Mouse (Mus musculus) brain, embryonic 14.5 days (tissue): ENCODE measurements at regions not wholly inside any gene's neighbourhood (a gene's known extent, or its start where the extent isn't known, plus 50 kb on each side); places are given as distances from the start of the nearest gene placed in this dataset.

Experiments used
- CTCF ChIP-seq: fragments of 200-500 bp; IDR thresholded peaks from 2 replicates; pipeline ENCODE4 v1.5.1; 2012; ENCODE audit warnings: inconsistent platforms, mild to moderate bottlenecking, moderate library complexity, borderline replicate concordance; ENCODE audit not compliant: insufficient read depth, insufficient read length; ENCODE audit errors: extremely low read depth
- POLR2A ChIP-seq: fragments of 200-500 bp; IDR thresholded peaks from 2 replicates; pipeline ENCODE4 v1.6.1; 2012; ENCODE audit warnings: mild to moderate bottlenecking, inconsistent platforms, borderline replicate concordance; ENCODE audit not compliant: poor library complexity, insufficient read depth, insufficient read length, severe bottlenecking; ENCODE audit errors: extremely low read depth

GRCm38 (mm10) chr16:74683371-74683770 is 271.7 kb upstream of the Robo2 start:
- TF ChIP-seq POLR2A (no peak), CTCF (peak; percentile 25; the same call in 1 of the 2 replicates)
